Mouse (Mus musculus): Measurements from ENCODE around the gene Smc3.

DNA sequence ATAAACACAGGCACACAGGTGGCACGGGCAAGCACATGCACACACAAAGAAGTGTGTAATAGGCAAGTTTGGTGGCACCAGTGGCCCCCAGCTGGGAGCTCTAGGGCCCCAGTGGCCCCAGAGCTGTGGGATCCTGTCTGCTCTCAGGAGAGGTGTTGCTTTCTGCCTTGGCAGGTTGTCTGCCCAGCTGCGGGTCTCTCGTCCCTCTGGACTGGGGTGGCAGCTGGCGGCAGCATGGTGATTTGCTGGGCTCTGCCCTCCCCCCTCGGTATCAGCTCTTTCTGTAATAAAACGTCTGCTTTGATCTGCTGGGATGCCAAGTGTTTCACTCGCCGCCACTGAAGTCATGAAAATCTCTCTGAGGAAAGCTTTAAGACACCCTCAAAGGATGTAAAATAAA, 66.5 kb downstream of the Smc3 start:
- no peak for TF ChIP-seq MAFK (IDR thresholded peaks at IDR 0.05; ENCODE audit: insufficient read depth, low read depth, low read length)
- no peak for TF ChIP-seq CHD2 (IDR thresholded peaks at IDR 0.05; ENCODE audit: low read depth, low read length)

Data from ES-E14 (cell line).